Mouse (Mus musculus): ENCODE measurements at regions not wholly inside any gene's neighbourhood (a gene's known extent, or its start where the extent isn't known, plus 50 kb on each side); places are given as distances from the start of the nearest gene placed in this dataset.

DNA sequence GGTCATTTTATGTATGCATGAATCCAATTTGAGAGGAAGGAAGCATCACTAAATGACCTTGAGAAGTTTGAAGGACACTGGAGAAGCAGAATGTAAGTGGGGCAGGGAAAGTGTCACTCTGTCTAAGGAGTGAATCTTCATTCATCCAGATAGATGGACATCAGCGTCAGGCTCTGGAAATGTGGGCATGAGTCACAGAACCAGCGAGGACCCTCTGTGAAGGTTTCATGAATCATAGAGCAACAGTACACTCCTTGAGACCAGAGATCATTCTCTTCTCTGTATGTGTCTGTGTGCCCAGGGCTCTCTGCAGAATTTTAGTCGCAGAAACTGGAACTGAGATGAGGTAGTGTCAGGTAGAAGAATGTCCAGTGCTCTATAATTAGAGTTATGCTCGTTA, 62.4 kb upstream of the Lypd6 start:
- DNase-seq (ENCODE audit: low spot score in 2 of 2) = no peak

GRCm38 (mm10) chr2:50004674-50005527, 61.3 kb upstream of the Lypd6 start:
- no peak for DNase-seq (ENCODE audit: low spot score in 2 of 2)

DNA sequence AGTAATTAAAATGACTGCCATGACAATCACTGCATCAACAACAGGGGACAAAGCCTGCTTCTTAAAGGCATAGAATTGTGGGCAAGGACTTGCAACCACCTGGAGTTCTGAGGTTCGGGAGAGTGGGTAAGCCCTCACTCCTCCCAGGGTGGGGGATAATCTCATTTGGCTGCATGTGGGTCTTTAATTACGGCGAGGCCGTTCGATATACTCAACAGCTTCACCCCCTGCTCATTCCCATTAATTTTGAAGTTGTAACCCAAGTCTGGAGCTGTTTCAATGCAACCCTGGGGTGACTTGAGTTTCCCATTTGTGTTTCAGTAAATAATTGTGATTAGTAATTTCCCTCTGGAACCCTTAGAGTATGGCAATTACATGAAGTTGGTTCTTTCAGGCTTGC, 57.9 kb upstream of the Lypd6 start:
- no peak for DNase-seq (ENCODE audit: low spot score in 2 of 2)

DNA sequence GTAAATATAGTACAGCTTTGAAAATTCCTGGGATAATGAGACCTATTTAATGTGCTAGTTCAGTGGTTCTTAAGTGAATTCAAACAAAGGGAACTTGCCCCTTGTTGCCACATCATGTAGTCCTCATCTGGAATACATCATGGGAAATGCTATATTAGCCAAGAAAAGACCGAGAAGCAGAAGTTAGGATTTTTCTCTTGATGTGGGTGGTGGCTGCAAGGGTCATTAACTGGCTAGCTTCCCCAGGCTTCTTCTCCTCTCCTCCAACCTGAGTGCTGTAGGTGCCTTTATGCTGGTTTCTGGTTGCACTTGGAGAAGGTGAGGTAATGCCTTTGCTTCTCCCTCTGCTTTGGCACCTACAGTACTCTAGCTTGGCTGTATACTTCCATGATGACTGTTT, 55.8 kb upstream of the Lypd6 start:
- DNase-seq (ENCODE audit: low spot score in 2 of 2) = no peak

- peak in 1 of 2 experiments; percentile 2 for DNase-seq (ENCODE audit: low spot score in 2 of 2)
Observed at GRCm38 (mm10) chr2:50012303-50012702, 53.9 kb upstream of the Lypd6 start.

DNA sequence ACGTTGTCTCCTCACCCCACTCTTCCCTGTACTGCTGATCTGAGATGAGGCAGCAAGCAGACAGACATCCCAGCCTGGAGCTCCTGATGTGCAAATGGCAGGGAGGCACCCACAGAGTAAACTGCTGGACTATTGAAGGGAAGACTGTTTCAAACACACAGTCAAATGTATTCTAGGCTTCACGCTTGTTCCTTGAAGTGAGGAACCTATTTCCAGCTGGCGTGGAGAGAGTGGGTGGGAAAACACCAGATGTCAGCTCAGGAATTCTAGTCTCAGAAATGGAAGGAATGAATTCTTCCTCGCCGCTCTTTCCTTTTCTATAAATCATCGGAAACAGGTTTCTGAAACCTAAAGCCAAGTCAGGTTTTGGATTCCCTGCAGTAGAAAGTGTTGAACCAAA, 53.0 kb upstream of the Lypd6 start:
- DNase-seq (ENCODE audit: low spot score in 2 of 2) = no peak

DNA sequence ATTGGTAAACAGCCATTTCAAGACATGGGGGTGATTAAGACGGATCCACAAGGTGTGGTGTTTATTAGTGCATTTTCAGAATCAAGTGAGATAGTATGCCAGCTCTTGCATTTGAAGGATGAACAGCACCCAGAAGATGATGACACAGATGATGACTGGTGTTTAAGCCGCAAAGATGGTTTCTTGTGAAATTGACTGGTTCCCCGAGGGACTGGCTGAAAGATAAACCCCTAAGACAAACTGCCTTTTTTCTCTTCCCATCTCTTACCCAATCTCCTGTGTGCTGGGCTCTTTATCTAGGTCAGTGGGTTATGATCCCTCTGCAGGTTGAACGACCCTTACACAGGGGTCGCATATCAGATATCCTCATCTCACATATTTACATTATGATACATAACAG, 52.3 kb upstream of the Lypd6 start:
- DNase-seq (ENCODE audit: low spot score in 2 of 2) = no peak

DNA sequence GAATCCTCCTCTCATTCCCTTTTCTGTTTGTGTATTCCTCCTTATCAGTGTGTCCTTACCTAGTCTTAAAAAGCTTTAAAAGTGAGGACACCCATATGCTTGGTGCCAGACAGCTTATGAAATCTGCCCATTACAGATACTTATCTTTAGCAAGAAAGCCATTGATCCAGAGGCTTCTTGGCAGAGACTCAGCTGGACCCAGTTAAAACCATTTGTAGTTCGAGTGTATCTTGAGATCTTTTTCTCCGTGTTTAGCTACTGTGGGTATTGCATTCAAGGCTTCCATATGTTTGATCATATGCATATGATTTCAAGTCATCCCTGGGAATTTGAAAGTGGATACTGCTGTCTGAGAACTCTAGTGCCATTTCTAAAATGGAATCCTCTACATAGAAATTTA, 51.5 kb upstream of the Lypd6 start:
- no peak for DNase-seq (ENCODE audit: low spot score in 2 of 2)

Data from urinary bladder, postnatal 36 days (tissue).